Mouse (Mus musculus): Measurements from ENCODE around the gene Slc15a1. TPM values are rescaled to one million over a fixed set of nuclear protein-coding genes. Genes with fewer than 3 reads are reported as not detected.

Slc15a1 gene
- polyA plus RNA-seq, 1 experiment, result 2.4 TPM

- TF ChIP-seq POLR2A (IDR thresholded peaks at IDR 0.05; ENCODE audit: borderline replicate concordance, extremely low read depth, low read depth, low read length) (no peak), CTCF (IDR thresholded peaks at IDR 0.05; ENCODE audit: insufficient read depth, low read length) (no peak)
- 75% methylated on average over 9 of the region's 9 CpGs for WGBS
Measured at GRCm38 (mm10) chr14:121530853-121531252, 25.8 kb upstream of the Slc15a1 start.

GRCm38 (mm10) chr14:121527883-121528282, 22.8 kb upstream of the Slc15a1 start:
- WGBS, result 83% methylated on average over 3 of the region's 3 CpGs
- DNase-seq, result no peak
- Histone ChIP-seq H3K4me1 (ENCODE audit: control insufficient read depth, insufficient read depth, low read length) (no peaks in the 10 kb centered on the region), H3K4me3 (replicated peaks; ENCODE audit: extremely low read depth, low read depth, low read length) (no peak overlapping the region)
- TF ChIP-seq POLR2A (IDR thresholded peaks at IDR 0.05; ENCODE audit: borderline replicate concordance, extremely low read depth, low read depth, low read length) (no peak), CTCF (IDR thresholded peaks at IDR 0.05; ENCODE audit: insufficient read depth, low read length) (no peak)

More at GRCm38 (mm10) chr14:121530853-121531252, 25.8 kb upstream of the Slc15a1 start:
- no peak overlapping the region for H3K4me3 ChIP-seq (replicated peaks; ENCODE audit: extremely low read depth, low read depth, low read length)
- H3K4me1 ChIP-seq (ENCODE audit: control insufficient read depth, insufficient read depth, low read length), result no peaks in the 10 kb centered on the region
- DNase-seq, result no peak

GRCm38 (mm10) chr14:121527201-121527600, 22.1 kb upstream of the Slc15a1 start:
- 57% methylated on average over 1 of the region's 1 CpGs for WGBS
- H3K4me1 ChIP-seq (ENCODE audit: control insufficient read depth, insufficient read depth, low read length), result no peaks in the 10 kb centered on the region
- TF ChIP-seq POLR2A (IDR thresholded peaks at IDR 0.05; ENCODE audit: borderline replicate concordance, extremely low read depth, low read depth, low read length) (no peak), CTCF (IDR thresholded peaks at IDR 0.05; ENCODE audit: insufficient read depth, low read length) (no peak)
- no peak for DNase-seq
- H3K4me3 ChIP-seq (replicated peaks; ENCODE audit: extremely low read depth, low read depth, low read length), result no peak overlapping the region

GRCm38 (mm10) chr14:121521709-121522108, 16.7 kb upstream of the Slc15a1 start:
- TF ChIP-seq CTCF (IDR thresholded peaks at IDR 0.05; ENCODE audit: insufficient read depth, low read length) (no peak), POLR2A (IDR thresholded peaks at IDR 0.05; ENCODE audit: borderline replicate concordance, extremely low read depth, low read depth, low read length) (no peak)
- H3K4me1 ChIP-seq (ENCODE audit: control insufficient read depth, insufficient read depth, low read length), result peaks cover 3% of the 10 kb centered on the region
- no peak for DNase-seq
- no peak overlapping the region for H3K4me3 ChIP-seq (replicated peaks; ENCODE audit: extremely low read depth, low read depth, low read length)
- WGBS, result 25% methylated on average over 4 of the region's 4 CpGs

- Histone ChIP-seq H3K4me3 (replicated peaks; ENCODE audit: extremely low read depth, low read depth, low read length) (no peak overlapping the region), H3K4me1 (ENCODE audit: control insufficient read depth, insufficient read depth, low read length) (peaks cover 3% of the 10 kb centered on the region)
- DNase-seq, result no peak
- TF ChIP-seq POLR2A (IDR thresholded peaks at IDR 0.05; ENCODE audit: borderline replicate concordance, extremely low read depth, low read depth, low read length) (no peak), CTCF (IDR thresholded peaks at IDR 0.05; ENCODE audit: insufficient read depth, low read length) (no peak)
- WGBS, result 81% methylated on average over 5 of the region's 5 CpGs
Measured at GRCm38 (mm10) chr14:121516881-121517280, 11.8 kb upstream of the Slc15a1 start.

DNA sequence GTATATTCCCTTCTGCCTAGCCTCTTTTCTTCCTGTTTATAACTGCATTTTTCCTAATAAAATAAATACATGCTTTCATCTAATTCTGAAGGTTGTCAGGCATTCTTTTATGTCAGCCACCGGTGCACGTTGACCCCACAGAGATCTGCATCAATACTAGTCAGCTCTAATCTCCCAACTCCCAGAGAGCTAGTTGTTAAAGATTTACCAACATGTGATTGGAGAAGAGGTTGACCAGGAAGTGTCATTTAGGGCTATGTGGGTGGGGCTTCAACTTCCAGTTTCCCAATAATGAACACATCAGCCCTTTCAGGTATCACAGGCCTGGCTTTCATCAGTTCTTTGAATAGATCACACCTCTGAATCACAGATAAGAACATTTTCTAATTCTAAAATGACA, 3.9 kb upstream of the Slc15a1 start:
- 56% methylated on average over 2 of the region's 2 CpGs for WGBS
- no peak for DNase-seq
- no peak overlapping the region for H3K4me3 ChIP-seq (replicated peaks; ENCODE audit: extremely low read depth, low read depth, low read length)
- H3K4me1 ChIP-seq (ENCODE audit: control insufficient read depth, insufficient read depth, low read length), result no peaks in the 10 kb centered on the region
- TF ChIP-seq POLR2A (IDR thresholded peaks at IDR 0.05; ENCODE audit: borderline replicate concordance, extremely low read depth, low read depth, low read length) (no peak), CTCF (IDR thresholded peaks at IDR 0.05; ENCODE audit: insufficient read depth, low read length) (no peak)

DNA sequence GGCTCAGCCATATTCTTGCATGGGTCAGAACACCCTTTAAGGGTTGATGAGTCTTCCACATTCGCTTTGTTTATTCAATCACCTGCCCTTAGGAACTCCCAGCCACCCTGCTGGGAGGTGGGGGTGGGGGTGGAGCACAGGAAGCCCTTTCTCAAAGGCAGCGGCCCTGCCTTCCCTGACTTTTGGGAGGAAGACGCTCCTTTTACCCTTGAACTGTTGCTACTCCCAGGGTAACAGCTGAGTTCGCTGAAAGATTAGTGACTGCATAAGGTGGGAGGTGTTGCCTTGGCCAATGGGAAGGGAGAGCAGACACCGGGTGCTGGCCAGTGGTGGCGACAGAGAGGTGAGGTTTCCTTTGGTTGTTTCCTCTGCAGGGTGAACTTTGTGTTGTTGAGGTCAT, 1.3 kb upstream of the Slc15a1 start:
- DNase-seq, result no peak
- 32% methylated on average over 6 of the region's 6 CpGs for WGBS
- H3K4me3 ChIP-seq (replicated peaks; ENCODE audit: extremely low read depth, low read depth, low read length), result no peak overlapping the region

GRCm38 (mm10) chr14:121505485-121505860, 421 bp upstream of the Slc15a1 start:
- DNase-seq, result no peak
- no peak overlapping the region for H3K4me3 ChIP-seq (replicated peaks; ENCODE audit: extremely low read depth, low read depth, low read length)
- TF ChIP-seq CTCF (IDR thresholded peaks at IDR 0.05; ENCODE audit: insufficient read depth, low read length) (no peak), POLR2A (IDR thresholded peaks at IDR 0.05; ENCODE audit: borderline replicate concordance, extremely low read depth, low read depth, low read length) (no peak)
- H3K4me1 ChIP-seq (ENCODE audit: control insufficient read depth, insufficient read depth, low read length), result no peaks in the 10 kb centered on the region
- WGBS, result 37% methylated on average over 9 of the region's 9 CpGs

More for the DNA sequence above, 1.3 kb upstream of the Slc15a1 start:
- no peak for TF ChIP-seq POLR2A (IDR thresholded peaks at IDR 0.05; ENCODE audit: borderline replicate concordance, extremely low read depth, low read depth, low read length)
- TF ChIP-seq CTCF (IDR thresholded peaks at IDR 0.05; ENCODE audit: insufficient read depth, low read length), result no peak
- H3K4me1 ChIP-seq (ENCODE audit: control insufficient read depth, insufficient read depth, low read length), result no peaks in the 10 kb centered on the region

GRCm38 (mm10) chr14:121500577-121500976, 4.5 kb downstream of the Slc15a1 start:
- Histone ChIP-seq H3K4me1 (ENCODE audit: control insufficient read depth, insufficient read depth, low read length) (peaks cover 3% of the 10 kb centered on the region), H3K4me3 (replicated peaks; ENCODE audit: extremely low read depth, low read depth, low read length) (no peak overlapping the region)
- DNase-seq, result no peak
- TF ChIP-seq POLR2A (IDR thresholded peaks at IDR 0.05; ENCODE audit: borderline replicate concordance, extremely low read depth, low read depth, low read length), result no peak
- TF ChIP-seq CTCF (IDR thresholded peaks at IDR 0.05; ENCODE audit: insufficient read depth, low read length), result no peak
- WGBS, result 55% methylated on average over 2 of the region's 2 CpGs

GRCm38 (mm10) chr14:121499769-121500168, 5.3 kb downstream of the Slc15a1 start:
- Histone ChIP-seq H3K4me1 (ENCODE audit: control insufficient read depth, insufficient read depth, low read length) (peaks cover 3% of the 10 kb centered on the region), H3K4me3 (replicated peaks; ENCODE audit: extremely low read depth, low read depth, low read length) (no peak overlapping the region)
- TF ChIP-seq POLR2A (IDR thresholded peaks at IDR 0.05; ENCODE audit: borderline replicate concordance, extremely low read depth, low read depth, low read length) (no peak), CTCF (IDR thresholded peaks at IDR 0.05; ENCODE audit: insufficient read depth, low read length) (no peak)
- WGBS, result 17% methylated on average over 1 of the region's 1 CpGs
- no peak for DNase-seq
